In the genomic region with DNA sequence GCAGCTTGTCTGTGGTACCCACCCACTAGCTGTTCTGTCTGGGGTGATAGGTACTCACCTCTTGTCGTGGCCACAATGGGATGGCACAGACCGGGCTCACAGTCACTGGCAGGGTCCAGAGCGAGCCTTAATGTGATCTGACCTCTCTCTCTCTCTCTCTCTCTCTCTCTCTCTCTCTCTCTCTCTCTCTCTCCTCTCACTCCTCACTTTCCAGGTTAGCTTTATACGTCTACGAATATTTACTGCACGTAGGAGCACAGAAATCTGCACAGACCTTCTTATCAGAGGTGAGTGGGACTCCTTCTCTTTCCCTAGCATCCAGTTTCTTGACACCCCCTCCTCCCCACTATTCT, we compare ENCODE assay signal across 8 mouse cellular contexts. TPM values are rescaled to one million over a fixed set of nuclear protein-coding genes. Genes with fewer than 3 reads are reported as not detected.
DNase-seq lines count a peak whose midpoint lies in the region; ATAC-seq and TF ChIP-seq lines count a peak whose summit lies in the region.

No protein-coding gene starts in this region.

- peak overlapping the region; percentile 97 for H3K9ac ChIP-seq in lung, embryonic 14.5 days
- peak overlapping the region; percentile 89 for H3K9ac ChIP-seq in intestine, postnatal 0 days (ENCODE audit: low read depth, low read length)
- peak overlapping the region; percentile 100 for H3K9ac ChIP-seq in neural tube, embryonic 13.5 days

- H3K4me1 ChIP-seq in lung, embryonic 14.5 days (ENCODE audit: insufficient read depth) = peaks cover 30% of the 10 kb centered on the region
- H3K4me1 ChIP-seq in embryonic fibroblast, embryonic 13.5 days (ENCODE audit: control insufficient read depth, insufficient read depth, low read length) = peaks cover 3% of the 10 kb centered on the region; the same call in 1 of the 2 replicates
- 0 out of 2 replicates have a peak, but pooled peaks cover 13% of the 10 kb centered on the region for H3K4me1 ChIP-seq in intestine, postnatal 0 days (replicated peaks; ENCODE audit: control insufficient read depth, insufficient read depth, low read length)
- H3K4me1 ChIP-seq in neural tube, embryonic 13.5 days (replicated peaks) = peaks cover 72% of the 10 kb centered on the region

- peaks cover 35% of the 10 kb centered on the region for H3K36me3 ChIP-seq in lung, embryonic 14.5 days (ENCODE audit: insufficient read depth)
- H3K36me3 ChIP-seq in intestine, postnatal 0 days (ENCODE audit: control insufficient read depth, insufficient read depth) = peaks cover 29% of the 10 kb centered on the region
- H3K36me3 ChIP-seq in neural tube, embryonic 13.5 days = peaks cover 43% of the 10 kb centered on the region

- ATAC-seq in lung, embryonic 14.5 days (ENCODE audit: insufficient read depth) = no peak
- no peak for ATAC-seq in intestine, postnatal 0 days
- no peak for ATAC-seq in neural tube, embryonic 13.5 days (ENCODE audit: low read depth)

- peak overlapping the region; percentile 99; the same call in 1 of the 2 replicates for H3K27ac ChIP-seq in lung, embryonic 14.5 days (ENCODE audit: low read depth)
- H3K27ac ChIP-seq in embryonic fibroblast, embryonic 13.5 days (ENCODE audit: insufficient read depth, low read length) = peak overlapping the region; percentile 28; the same call in 1 of the 2 replicates
- H3K27ac ChIP-seq in intestine, postnatal 0 days (ENCODE audit: low read depth, low read length) = no peak overlapping the region
- H3K27ac ChIP-seq in neural tube, embryonic 13.5 days (replicated peaks) = peak overlapping the region; percentile 100

- H3K4me3 ChIP-seq in lung, embryonic 14.5 days (ENCODE audit: low read depth, low read length) = peak overlapping the region; percentile 100
- H3K4me3 ChIP-seq in embryonic fibroblast, embryonic 13.5 days (ENCODE audit: insufficient read depth, low read length) = peak overlapping the region; percentile 85
- peak overlapping the region; percentile 96 for H3K4me3 ChIP-seq in intestine, postnatal 0 days (ENCODE audit: low read depth, low read length)
- H3K4me3 ChIP-seq in neural tube, embryonic 13.5 days = peak overlapping the region; percentile 100

- no peaks in the 10 kb centered on the region for H3K27me3 ChIP-seq in lung, embryonic 14.5 days (ENCODE audit: insufficient read depth, low read length)
- no peaks in the 10 kb centered on the region for H3K27me3 ChIP-seq in intestine, postnatal 0 days (replicated peaks; ENCODE audit: control insufficient read depth, insufficient read depth, low read length)
- no peaks in the 10 kb centered on the region for H3K27me3 ChIP-seq in neural tube, embryonic 13.5 days

- no peaks in the 10 kb centered on the region for H3K9me3 ChIP-seq in lung, embryonic 14.5 days (ENCODE audit: low read depth, low read length)
- no peaks in the 10 kb centered on the region for H3K9me3 ChIP-seq in intestine, postnatal 0 days (ENCODE audit: control insufficient read depth)
- no peaks in the 10 kb centered on the region for H3K9me3 ChIP-seq in neural tube, embryonic 13.5 days

- WGBS in lung, embryonic 14.5 days = 4% methylated on average over 6 of the region's 6 CpGs
- 15% methylated on average over 6 of the region's 6 CpGs for WGBS in intestine, postnatal 0 days
- WGBS in neural tube, embryonic 13.5 days = 0% methylated on average over 6 of the region's 6 CpGs

- TF ChIP-seq CTCF in lung, embryonic 14.5 days (IDR thresholded peaks at IDR 0.05; ENCODE audit: low read depth) = no peak
- no peak for TF ChIP-seq CTCF in embryonic fibroblast, embryonic 13.5 days (IDR thresholded peaks at IDR 0.05; ENCODE audit: borderline replicate concordance, insufficient read depth, low read length)
- TF ChIP-seq CTCF in intestine, postnatal 0 days (IDR thresholded peaks at IDR 0.05; ENCODE audit: low read depth) = no peak

- peak overlapping the region; percentile 93 for H3K4me2 ChIP-seq in lung, embryonic 14.5 days
- peak overlapping the region; percentile 99 for H3K4me2 ChIP-seq in intestine, postnatal 0 days (replicated peaks; ENCODE audit: low read depth)
- H3K4me2 ChIP-seq in neural tube, embryonic 13.5 days = peak overlapping the region; percentile 98

- DNase-seq in lung, embryonic 14.5 days = no peak
- no peak for DNase-seq in lung, postnatal 36 days
- DNase-seq in spleen, postnatal 36 days (ENCODE audit: low spot score in 2 of 2) = no peak
- DNase-seq in frontal cortex, postnatal 36 days (ENCODE audit: low spot score in 2 of 2) = no peak
- no peak for DNase-seq in layer of hippocampus, postnatal 10 days (ENCODE audit: low spot score in 2 of 2)

- TF ChIP-seq POLR2A in embryonic fibroblast, embryonic 13.5 days (IDR thresholded peaks at IDR 0.05; ENCODE audit: low read depth, low read length) = no peak

RNA-seq across cellular contexts. Expression of a gene that starts 2.2 kb away (rescaled TPM):
- 69.5 and 80.2 TPM in 2 replicates for polyA plus RNA-seq in lung, embryonic 14.5 days (2014; fragmentation: Nextera tagmentation; extraction: Ambion mirVana)
- polyA plus RNA-seq in embryonic fibroblast, embryonic 13.5 days (2011; ENCODE audit: insufficient read length, low read depth, missing spikeins) = 104 and 145 TPM in 2 replicates
- polyA plus RNA-seq in intestine, postnatal 0 days (2015; fragmentation: Nextera tagmentation; extraction: Ambion mirVana) = 42.8 and 45.2 TPM in 2 replicates
- 186 and 191 TPM in 2 replicates for polyA plus RNA-seq in neural tube, embryonic 13.5 days (2015; fragmentation: Nextera tagmentation; extraction: Ambion mirVana)
- 100 to 1,000 TPM in 1 of 2 experiments, 10 to 100 TPM in 1; 89.5 to 106 TPM for total RNA-seq in layer of hippocampus, postnatal 10 days (2021)
